Mouse (Mus musculus): ENCODE measurements around the gene Srp68. TPM values are rescaled to one million over a fixed set of nuclear protein-coding genes. Genes with fewer than 3 reads are reported as not detected.
"Not testable (repeated sequence)": the region's sequence is repeated elsewhere in the genome, so short reads cannot be mapped to it uniquely, and the experiment has no call there.

Gene Srp68
- polyA plus RNA-seq, 1 experiment from 2014 or later: 104 TPM

DNA sequence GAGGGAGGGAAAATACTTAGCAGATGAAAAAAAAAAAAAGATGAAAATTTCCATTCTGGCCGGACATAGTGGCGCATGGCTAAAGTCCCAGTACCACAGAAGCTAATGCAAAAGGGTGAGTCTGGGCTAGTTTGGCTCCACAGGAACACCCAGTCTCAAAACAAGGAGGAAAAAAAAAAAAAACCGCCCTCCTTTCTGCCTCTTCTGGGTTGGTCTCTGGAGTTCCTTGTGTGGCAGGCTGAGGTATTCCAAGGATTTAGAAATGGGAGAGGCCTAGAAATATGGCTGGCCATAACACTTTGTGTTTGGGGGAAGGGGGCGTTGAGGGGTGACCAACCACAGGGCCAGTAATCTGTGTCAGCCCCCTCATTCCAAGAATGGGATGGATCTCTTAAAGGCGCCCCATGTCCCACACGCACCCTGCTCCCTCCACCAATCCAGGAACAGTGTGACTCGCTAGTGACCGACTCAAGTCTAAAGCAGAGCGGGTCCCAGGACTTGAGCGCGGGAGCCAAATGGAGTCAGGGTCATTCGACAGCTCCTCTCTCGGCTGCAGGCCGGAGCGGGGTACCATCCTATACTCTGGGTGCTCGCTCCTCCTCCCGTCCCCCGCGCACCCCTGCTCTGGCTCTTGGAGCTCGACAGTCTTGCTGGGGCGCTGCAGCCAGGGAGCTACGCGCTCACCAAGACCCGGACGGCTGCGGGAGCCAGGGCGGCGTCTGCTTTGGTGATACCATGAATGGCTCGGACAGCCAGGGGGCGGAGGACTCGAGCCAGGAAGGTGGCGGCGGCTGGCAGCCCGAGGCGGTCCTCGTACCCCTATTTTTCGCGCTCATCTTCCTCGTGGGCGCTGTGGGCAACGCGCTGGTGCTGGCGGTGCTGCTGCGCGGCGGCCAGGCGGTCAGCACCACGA, 7.0 kb upstream of the Srp68 start, which contains the start of gene Galr2:
Gene Galr2 (plus strand): TSS at position 189 of the 913 bp plus-strand sequence.
- H3K9me3 ChIP-seq: no peaks in the 10 kb centered on the region
- H3K27me3 ChIP-seq (replicated peaks; ENCODE audit: low read depth, poor library complexity, severe bottlenecking): peaks cover 65% of the 10 kb centered on the region
- peak; percentile 57 for DNase-seq (ENCODE audit: low spot score)
- H3K4me1 ChIP-seq: peaks cover 31% of the 10 kb centered on the region
- 6% methylated on average over 48 of the region's 48 CpGs for WGBS
- H3K27ac ChIP-seq (replicated peaks): no peak within 1 kb of the TSS; the same call in 1 of the 2 replicates
- H3K4me3 ChIP-seq: peak within 1 kb of the TSS; percentile 51
- H3K36me3 ChIP-seq (replicated peaks): no peaks in the 10 kb centered on the region

- H3K27me3 ChIP-seq (replicated peaks; ENCODE audit: low read depth, poor library complexity, severe bottlenecking): peaks cover 27% of the 10 kb centered on the region
- H3K27ac ChIP-seq (replicated peaks); H3K36me3 ChIP-seq (replicated peaks); DNase-seq (ENCODE audit: low spot score); H3K9me3 ChIP-seq; H3K4me3 ChIP-seq: not testable (repeated sequence)
- H3K4me1 ChIP-seq: peaks cover 32% of the 10 kb centered on the region
- WGBS: 93% methylated on average over 1 of the region's 1 CpGs
These were observed 3.2 kb upstream of the Srp68 start for GRCm38 (mm10) chr11:116277184-116277583.

- H3K4me1 ChIP-seq: peaks cover 24% of the 10 kb centered on the region
- H3K4me3 ChIP-seq: peak overlapping the region; percentile 96
- peaks cover 40% of the 10 kb centered on the region for H3K36me3 ChIP-seq (replicated peaks)
- H3K9me3 ChIP-seq: no peaks in the 10 kb centered on the region
- under 1% methylated on average over 39 of the region's 39 CpGs for WGBS
- peak overlapping the region; percentile 87 for H3K27ac ChIP-seq (replicated peaks)
- no peaks in the 10 kb centered on the region for H3K27me3 ChIP-seq (replicated peaks; ENCODE audit: low read depth, poor library complexity, severe bottlenecking)
- no peak for DNase-seq (ENCODE audit: low spot score)
These were observed 460 bp downstream of the Srp68 start for GRCm38 (mm10) chr11:116273469-116274044.

- H3K4me3 ChIP-seq: peak overlapping the region; percentile 96
- no peaks in the 10 kb centered on the region for H3K27me3 ChIP-seq (replicated peaks; ENCODE audit: low read depth, poor library complexity, severe bottlenecking)
- no peak for DNase-seq (ENCODE audit: low spot score)
- H3K4me1 ChIP-seq: peaks cover 24% of the 10 kb centered on the region
- peak overlapping the region; percentile 87; the same call in 1 of the 2 replicates for H3K27ac ChIP-seq (replicated peaks)
- H3K9me3 ChIP-seq: no peaks in the 10 kb centered on the region
- WGBS: 56% methylated on average over 12 of the region's 12 CpGs
- peaks cover 47% of the 10 kb centered on the region for H3K36me3 ChIP-seq (replicated peaks)
These were observed 1.2 kb downstream of the Srp68 start for GRCm38 (mm10) chr11:116272589-116273468.

- H3K9me3 ChIP-seq: no peaks in the 10 kb centered on the region
- no peaks in the 10 kb centered on the region for H3K27me3 ChIP-seq (replicated peaks; ENCODE audit: low read depth, poor library complexity, severe bottlenecking)
- peaks cover 20% of the 10 kb centered on the region for H3K4me1 ChIP-seq
- no peak overlapping the region for H3K27ac ChIP-seq (replicated peaks)
- DNase-seq (ENCODE audit: low spot score): no peak
- WGBS: 97% methylated on average over 8 of the region's 8 CpGs
- H3K4me3 ChIP-seq: no peak overlapping the region
- peaks cover 80% of the 10 kb centered on the region for H3K36me3 ChIP-seq (replicated peaks)
These were observed 4.5 kb downstream of the Srp68 start for GRCm38 (mm10) chr11:116269560-116269959.

DNA sequence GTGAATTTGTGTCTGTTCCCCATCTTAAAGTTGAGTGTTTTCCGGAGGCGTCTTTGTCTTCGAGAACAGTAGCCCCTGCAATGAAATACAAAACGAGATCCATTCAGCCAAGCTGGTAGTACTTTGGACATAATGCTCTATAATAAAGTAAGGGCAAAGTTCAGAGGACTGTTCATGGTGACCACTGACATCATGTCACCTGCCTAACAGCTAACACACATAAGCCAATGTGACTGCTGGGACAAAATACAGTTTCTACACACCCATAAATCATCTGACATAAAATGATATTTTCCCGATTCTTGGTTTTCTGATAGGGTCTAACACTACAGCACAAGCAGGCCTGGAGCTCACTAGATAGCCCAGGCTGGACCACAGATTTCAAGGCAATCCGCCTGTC, 5.7 kb downstream of the Srp68 start:
- H3K9me3 ChIP-seq: no peaks in the 10 kb centered on the region
- WGBS: 94% methylated on average over 6 of the region's 6 CpGs
- no peak overlapping the region for H3K4me3 ChIP-seq
- H3K4me1 ChIP-seq: peaks cover 16% of the 10 kb centered on the region
- no peaks in the 10 kb centered on the region for H3K27me3 ChIP-seq (replicated peaks; ENCODE audit: low read depth, poor library complexity, severe bottlenecking)
- no peak for DNase-seq (ENCODE audit: low spot score)
- H3K27ac ChIP-seq (replicated peaks): no peak overlapping the region
- H3K36me3 ChIP-seq (replicated peaks): peaks cover 92% of the 10 kb centered on the region

DNA sequence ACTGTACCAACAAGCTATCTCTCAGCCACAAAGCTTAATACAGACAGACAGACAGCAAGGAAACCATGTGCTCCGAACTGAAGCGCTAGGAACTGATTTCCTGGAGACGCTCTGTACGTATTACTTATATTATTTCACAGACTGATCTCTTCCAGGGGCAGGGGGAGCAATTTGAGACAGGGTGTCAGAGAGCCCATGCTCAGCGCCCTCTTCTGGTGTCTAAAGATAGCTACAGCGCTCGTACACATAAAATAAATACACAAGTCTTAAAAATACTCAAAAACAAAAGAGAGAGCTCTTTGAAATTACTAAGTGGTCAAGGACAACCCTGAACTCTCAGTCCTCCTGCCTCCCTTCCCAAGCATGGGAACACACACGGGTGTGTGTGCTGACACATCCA, 6.4 kb downstream of the Srp68 start:
- Histone ChIP-seq H3K9me3 (no peaks in the 10 kb centered on the region), H3K4me3 (no peak overlapping the region), H3K27me3 (replicated peaks; ENCODE audit: low read depth, poor library complexity, severe bottlenecking) (no peaks in the 10 kb centered on the region), H3K36me3 (replicated peaks) (peaks cover 99% of the 10 kb centered on the region), H3K27ac (replicated peaks) (no peak overlapping the region), H3K4me1 (peaks cover 11% of the 10 kb centered on the region)
- 83% methylated on average over 8 of the region's 8 CpGs for WGBS
- no peak for DNase-seq (ENCODE audit: low spot score)

DNA sequence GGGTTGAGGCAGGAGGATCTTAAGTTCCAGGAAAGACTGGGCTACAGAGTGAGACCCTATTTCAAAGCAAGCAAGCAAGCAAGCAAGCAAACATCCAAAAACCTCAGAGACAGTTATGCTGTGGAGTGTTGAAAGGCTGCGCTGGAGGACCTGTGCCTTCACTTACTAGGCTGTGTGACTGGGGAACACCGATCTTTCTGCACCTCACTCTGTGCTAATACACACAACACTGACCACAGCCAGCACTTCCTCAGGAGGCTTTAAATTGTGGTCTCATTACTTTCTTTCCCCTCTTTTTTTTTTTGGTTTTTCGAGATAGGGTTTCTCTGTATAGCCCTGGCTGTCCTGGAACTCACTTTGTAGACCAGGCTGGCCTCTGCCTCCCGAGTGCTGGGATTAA, 8.2 kb downstream of the Srp68 start:
- Histone ChIP-seq H3K4me3 (no peak overlapping the region), H3K4me1 (no peaks in the 10 kb centered on the region), H3K27ac (replicated peaks) (no peak overlapping the region), H3K36me3 (replicated peaks) (peaks cover 100% of the 10 kb centered on the region), H3K27me3 (replicated peaks; ENCODE audit: low read depth, poor library complexity, severe bottlenecking) (no peaks in the 10 kb centered on the region), H3K9me3 (no peaks in the 10 kb centered on the region)
- no peak for DNase-seq (ENCODE audit: low spot score)
- whole genome bisulfite sequencing: 89% methylated on average over 4 of the region's 4 CpGs

- no peaks in the 10 kb centered on the region for H3K4me1 ChIP-seq
- WGBS: 90% methylated on average over 11 of the region's 11 CpGs
- H3K27me3 ChIP-seq (replicated peaks; ENCODE audit: low read depth, poor library complexity, severe bottlenecking): no peaks in the 10 kb centered on the region
- no peak for DNase-seq (ENCODE audit: low spot score)
- H3K36me3 ChIP-seq (replicated peaks): peaks cover 100% of the 10 kb centered on the region
- no peaks in the 10 kb centered on the region for H3K9me3 ChIP-seq
- H3K27ac ChIP-seq (replicated peaks): no peak overlapping the region
- no peak overlapping the region for H3K4me3 ChIP-seq
These were observed 8.7 kb downstream of the Srp68 start for GRCm38 (mm10) chr11:116265352-116265751.

DNA sequence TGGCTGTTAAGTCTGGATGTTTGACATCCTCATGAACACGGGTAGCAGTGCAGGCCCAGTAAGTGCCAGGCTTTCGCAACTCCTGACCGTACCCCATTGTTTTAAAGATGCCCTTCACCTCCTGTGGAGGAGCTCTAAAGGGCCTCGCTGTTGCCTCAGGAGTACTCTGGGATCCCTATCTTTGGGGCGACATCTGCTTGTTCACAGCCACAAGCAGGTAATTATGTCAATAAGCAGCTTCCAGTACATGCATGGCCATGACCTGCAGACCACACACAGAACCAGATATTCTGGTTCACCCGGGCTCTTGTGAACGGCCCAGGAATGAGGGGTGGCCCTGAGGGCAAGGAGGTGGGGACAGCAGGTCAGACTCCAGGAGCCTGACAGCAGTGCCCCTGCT, 13.8 kb downstream of the Srp68 start:
- DNase-seq (ENCODE audit: low spot score): peak; percentile 50
- WGBS: 83% methylated on average over 7 of the region's 7 CpGs
- Histone ChIP-seq H3K36me3 (replicated peaks) (peaks cover 100% of the 10 kb centered on the region), H3K9me3 (no peaks in the 10 kb centered on the region), H3K27me3 (replicated peaks; ENCODE audit: low read depth, poor library complexity, severe bottlenecking) (no peaks in the 10 kb centered on the region), H3K4me1 (no peaks in the 10 kb centered on the region), H3K4me3 (no peak overlapping the region), H3K27ac (replicated peaks) (no peak overlapping the region)

DNA sequence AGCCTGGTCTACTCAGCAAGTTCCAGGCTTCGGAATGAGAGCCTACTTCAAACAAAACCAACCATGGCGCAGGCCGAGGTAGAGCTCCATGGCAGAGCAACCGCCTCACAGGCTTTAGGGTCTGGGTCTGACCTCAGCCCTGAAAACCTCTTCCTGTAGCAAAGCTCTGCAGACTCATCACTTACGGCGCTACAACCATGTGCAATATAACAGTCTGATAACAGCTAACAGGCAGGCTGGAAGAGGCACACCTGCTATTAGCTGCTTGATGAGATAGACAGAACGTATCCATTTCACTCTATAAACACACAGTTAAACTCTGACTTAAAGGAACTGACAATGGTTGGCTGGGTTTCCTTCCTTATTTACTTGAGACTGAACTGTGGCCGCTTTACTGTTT, 14.6 kb downstream of the Srp68 start:
- H3K9me3 ChIP-seq: no peaks in the 10 kb centered on the region
- DNase-seq (ENCODE audit: low spot score): no peak
- WGBS: 95% methylated on average over 8 of the region's 8 CpGs
- H3K27ac ChIP-seq (replicated peaks): no peak overlapping the region
- no peaks in the 10 kb centered on the region for H3K4me1 ChIP-seq
- peaks cover 100% of the 10 kb centered on the region for H3K36me3 ChIP-seq (replicated peaks)
- H3K27me3 ChIP-seq (replicated peaks; ENCODE audit: low read depth, poor library complexity, severe bottlenecking): no peaks in the 10 kb centered on the region
- no peak overlapping the region for H3K4me3 ChIP-seq

DNA sequence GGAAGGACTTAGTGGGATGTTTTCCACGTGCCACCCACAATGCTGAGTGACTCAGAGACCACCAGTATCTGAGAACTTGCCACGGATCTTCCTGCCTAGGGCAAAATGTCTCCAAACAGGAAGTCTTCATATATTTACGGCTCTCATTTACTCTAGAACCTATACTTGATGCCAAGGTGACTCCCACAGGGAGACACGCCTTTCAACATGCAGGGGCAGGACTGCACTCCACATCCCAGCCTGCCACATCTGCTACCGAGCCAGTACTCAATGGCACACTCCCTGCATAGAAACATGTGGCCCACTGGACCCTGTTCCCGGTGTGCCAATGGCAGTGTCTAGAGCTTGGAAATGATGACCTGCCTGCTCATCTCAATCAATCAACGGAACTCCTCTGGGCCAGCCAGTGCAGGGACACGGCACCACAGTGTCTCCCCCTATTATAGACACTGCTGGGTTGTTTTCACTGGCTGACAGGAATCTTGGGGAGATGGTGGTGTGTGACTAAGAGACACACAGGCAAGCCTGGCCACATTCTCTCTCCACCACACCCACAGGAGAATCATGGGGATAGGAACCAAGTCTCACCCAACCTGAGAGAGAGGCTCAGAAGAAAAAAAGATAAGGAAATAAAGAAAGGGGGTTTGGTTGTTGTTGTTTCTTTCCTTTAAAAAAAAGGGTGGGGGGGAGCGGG, 17.9 kb downstream of the Srp68 start:
- Histone ChIP-seq H3K36me3 (replicated peaks) (peaks cover 100% of the 10 kb centered on the region), H3K27me3 (replicated peaks; ENCODE audit: low read depth, poor library complexity, severe bottlenecking) (no peaks in the 10 kb centered on the region), H3K27ac (replicated peaks) (no peak overlapping the region), H3K4me3 (no peak overlapping the region), H3K9me3 (no peaks in the 10 kb centered on the region), H3K4me1 (no peaks in the 10 kb centered on the region)
- 89% methylated on average over 9 of the region's 9 CpGs for WGBS
- no peak for DNase-seq (ENCODE audit: low spot score)
